Mouse (Mus musculus): Measurements from ENCODE around the gene Psmd7.

Psmd7 gene

DNA sequence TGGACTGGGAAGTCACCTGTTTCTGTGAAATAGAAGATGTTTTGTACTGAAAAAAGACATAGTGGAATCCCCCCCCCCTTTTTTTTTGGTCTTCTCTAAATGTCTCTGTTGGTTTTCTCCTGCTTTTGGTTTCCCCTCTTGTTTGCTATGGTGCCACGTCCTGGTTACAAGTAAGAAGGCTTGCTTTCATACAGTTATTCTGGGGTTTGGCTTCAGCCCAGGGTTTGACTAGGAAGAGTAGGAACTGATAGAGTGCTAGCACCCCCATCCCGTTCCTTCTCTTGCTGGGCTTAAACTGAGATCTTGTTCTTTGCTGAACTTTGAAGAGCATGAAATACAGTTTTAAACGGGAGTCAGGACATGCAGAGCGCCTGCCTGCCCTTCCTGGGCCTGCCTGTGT is 46.9 kb downstream of the Psmd7 start:
- no peak for ATAC-seq (ENCODE audit: insufficient number of reproducible peaks, low FRiP score, low TSS enrichment)

GRCm38 (mm10) chr8:107540623-107541022 is 47.6 kb downstream of the Psmd7 start:
- ATAC-seq (ENCODE audit: insufficient number of reproducible peaks, low FRiP score, low TSS enrichment), result no peak

DNA sequence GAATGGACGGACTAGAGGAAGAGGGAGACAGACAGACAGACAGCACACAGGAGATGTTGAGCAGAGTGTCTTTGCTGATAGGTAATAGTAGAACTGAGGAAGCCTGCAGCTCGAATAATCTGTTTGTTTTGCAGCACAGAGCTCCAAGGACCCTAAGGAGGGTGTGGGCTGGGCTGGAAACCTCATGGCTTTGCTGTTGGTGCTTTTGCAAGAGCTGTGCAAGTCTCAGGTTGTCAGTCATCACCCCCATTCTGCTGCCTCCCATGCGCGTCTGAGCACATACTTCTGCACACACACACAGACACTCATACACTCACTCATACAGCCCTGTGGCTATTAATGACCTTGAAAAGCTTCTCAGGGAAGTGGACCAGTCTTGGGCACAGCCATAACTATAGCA is 50.8 kb downstream of the Psmd7 start:
- no peak for ATAC-seq (ENCODE audit: insufficient number of reproducible peaks, low FRiP score, low TSS enrichment)

All from cerebellum, adult (tissue).